Mouse (Mus musculus): ENCODE measurements around the gene Apoa2. TPM values are rescaled to one million over a fixed set of nuclear protein-coding genes. Genes with fewer than 3 reads are reported as not detected.

The Apoa2 gene
- total RNA-seq (2022): 1 to 10 TPM; 1.7 to 2.8 (median 2.6) TPM

GRCm38 (mm10) chr1:171224857-171225256 is at the start of gene Apoa2:
Gene Apoa2, plus strand, starts transcription at chr1:171225054.
- no peak for DNase-seq (ENCODE audit: low spot score in 2 of 2)

DNA sequence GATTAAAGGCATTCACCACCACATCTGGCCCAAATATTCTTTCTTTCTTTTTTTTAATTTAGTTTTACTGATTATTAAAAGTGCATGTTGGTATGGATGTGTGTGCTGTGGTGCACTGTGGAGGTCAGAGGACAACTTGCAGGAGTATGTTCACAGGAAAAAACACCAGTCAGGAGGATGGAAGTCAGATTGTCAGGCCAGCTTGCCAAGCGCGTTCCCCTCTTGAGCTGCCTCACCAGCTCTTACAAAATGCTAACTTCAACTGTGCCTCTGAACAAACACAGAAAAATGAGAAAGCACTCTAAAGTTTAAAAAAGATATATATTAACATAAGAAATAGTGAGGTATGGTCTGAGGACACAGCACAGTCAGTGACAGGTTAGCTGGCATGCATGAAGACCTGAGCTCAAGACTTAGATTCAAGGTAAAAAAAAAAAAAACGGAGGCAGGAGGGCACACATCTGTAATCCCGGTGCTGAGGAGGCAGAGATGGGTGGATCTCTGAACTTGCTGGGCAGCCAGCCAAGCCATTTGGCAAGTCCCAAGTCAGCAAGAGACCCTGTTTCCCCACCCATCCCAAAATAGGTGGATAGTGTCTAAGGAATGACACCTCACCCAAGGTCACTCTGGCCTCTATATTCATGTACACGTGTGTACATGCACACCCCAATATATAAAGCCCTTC is 45.2 kb upstream of the Apoa2 start:
- no peak for DNase-seq (ENCODE audit: low spot score in 2 of 2)

DNA sequence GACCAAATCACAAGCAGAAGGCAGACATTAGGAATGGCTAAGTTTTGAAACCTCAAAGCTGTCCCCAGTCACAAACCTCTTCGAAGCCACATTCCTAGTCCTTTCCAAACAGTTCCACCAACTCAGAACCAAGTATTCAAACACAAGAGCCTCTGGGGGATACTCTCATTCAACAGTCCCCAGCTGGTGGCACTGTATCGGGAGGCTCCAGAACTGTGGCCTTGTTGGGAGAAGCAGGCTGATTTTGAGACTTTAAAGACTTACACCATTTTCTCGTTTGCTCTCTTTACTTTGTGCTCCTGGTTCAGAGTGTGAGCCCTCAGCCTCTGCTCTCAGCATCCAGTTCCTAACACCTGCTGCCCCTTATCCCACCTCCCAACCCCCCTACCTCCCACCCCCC is 41.8 kb upstream of the Apoa2 start:
- DNase-seq (ENCODE audit: low spot score in 2 of 2): no peak

DNA sequence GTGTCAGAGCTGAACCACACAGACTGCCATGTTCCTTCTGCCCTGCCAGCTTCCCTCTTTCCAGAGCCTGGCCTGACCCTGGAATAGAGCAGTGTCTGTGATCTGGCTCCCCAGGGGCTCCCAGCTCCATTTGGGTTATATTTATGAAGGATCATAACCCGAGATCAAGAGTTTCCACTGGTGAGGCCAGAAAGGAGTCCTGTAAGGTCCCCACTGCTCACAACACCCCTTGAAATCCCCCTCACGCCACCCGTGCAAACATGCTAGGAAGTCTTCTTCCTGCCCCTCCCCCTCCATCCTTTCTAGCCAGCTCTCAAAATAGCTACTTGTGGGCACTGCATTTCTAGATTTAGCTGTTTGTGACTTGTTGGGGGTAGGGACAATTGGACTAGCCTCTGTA is 41.2 kb upstream of the Apoa2 start:
- DNase-seq (ENCODE audit: low spot score in 2 of 2): no peak

GRCm38 (mm10) chr1:171184314-171184713 is 40.5 kb upstream of the Apoa2 start:
- no peak for DNase-seq (ENCODE audit: low spot score in 2 of 2)

- DNase-seq (ENCODE audit: low spot score in 2 of 2): no peak
Observed at GRCm38 (mm10) chr1:171185655-171186054, 39.2 kb upstream of the Apoa2 start.

DNA sequence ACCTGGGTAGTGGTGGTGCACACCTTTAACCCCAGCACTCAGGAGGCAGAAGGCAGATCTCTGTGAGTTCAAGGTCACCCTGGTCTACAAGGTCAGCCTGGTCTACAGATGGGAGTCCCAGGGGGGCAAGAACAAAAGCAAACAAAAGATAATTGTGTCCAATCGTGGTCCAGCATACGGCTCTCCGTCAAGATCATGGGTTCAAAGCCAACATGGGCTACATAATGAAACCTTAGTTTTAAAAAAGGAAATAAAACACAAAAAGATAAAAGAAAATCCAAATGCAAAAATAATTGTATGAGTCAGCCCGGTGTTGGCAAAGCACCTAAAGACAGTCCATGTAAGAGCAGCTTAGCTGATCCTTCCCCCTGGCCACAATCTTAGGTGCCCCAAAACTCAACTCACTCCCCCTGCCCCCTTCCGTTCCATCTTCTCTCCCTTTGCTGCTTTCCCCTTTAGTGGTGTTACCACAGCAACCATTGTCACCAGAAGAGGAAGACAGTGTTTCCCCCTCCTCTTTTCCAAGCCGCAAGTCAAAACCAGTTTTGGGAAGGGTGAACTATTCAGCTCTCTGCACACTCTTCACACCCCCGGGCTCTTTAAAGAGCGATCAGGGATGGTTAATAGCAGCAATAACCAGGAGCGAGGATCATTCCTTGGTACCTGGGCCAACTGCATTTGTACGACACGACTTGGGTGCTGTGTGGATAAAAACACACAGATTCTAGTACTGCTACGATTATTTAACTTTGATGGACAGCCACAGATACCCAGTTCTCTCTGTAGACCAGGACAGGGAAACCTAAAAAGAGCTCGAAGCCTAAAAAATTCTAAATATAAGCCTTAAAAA is 36.8 kb upstream of the Apoa2 start:
- DNase-seq (ENCODE audit: low spot score in 2 of 2): no peak

DNA sequence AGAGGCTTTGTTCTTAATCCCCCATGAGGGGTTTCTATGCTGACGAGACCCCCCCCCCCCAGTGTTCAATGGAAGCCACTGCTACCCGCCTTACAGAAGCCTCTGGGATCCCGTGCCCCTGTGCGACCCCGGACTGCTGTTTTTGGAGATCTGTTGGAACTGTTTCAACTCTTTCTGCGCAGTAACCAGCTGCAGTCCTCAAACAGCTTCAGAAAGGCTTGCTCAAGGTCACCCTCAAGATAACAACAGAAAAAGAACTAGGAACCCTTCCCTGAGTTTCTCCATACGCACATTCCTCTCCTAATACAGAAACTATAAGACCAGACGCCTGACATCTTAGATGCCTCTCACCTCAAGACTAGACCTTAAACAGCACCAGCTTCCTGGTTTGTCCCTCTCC is 35.8 kb upstream of the Apoa2 start:
- no peak for DNase-seq (ENCODE audit: low spot score in 2 of 2)

- no peak for DNase-seq (ENCODE audit: low spot score in 2 of 2)
Observed at GRCm38 (mm10) chr1:171189476-171190114, 35.3 kb upstream of the Apoa2 start.

GRCm38 (mm10) chr1:171190832-171191231 is 34.0 kb upstream of the Apoa2 start:
- no peak for DNase-seq (ENCODE audit: low spot score in 2 of 2)

DNA sequence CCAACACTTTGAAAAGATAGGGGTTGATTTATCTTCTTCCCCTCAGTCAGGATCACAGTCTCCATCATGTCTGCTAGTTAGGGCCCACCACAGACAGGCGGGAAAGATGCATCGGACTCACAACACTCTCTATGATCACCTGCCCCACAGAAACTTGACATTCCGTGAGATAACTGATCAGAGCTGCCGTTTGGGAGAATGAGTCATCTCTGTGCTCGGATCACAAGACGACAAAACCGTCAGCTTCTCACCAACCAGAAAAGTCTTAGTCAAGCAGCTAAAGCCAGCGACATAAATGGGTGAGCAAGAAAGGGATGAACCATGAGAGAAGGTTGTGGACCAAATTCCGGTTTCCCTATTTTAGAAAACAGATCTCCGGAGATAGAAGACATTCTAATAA is 32.6 kb upstream of the Apoa2 start:
- DNase-seq (ENCODE audit: low spot score in 2 of 2): no peak

DNA sequence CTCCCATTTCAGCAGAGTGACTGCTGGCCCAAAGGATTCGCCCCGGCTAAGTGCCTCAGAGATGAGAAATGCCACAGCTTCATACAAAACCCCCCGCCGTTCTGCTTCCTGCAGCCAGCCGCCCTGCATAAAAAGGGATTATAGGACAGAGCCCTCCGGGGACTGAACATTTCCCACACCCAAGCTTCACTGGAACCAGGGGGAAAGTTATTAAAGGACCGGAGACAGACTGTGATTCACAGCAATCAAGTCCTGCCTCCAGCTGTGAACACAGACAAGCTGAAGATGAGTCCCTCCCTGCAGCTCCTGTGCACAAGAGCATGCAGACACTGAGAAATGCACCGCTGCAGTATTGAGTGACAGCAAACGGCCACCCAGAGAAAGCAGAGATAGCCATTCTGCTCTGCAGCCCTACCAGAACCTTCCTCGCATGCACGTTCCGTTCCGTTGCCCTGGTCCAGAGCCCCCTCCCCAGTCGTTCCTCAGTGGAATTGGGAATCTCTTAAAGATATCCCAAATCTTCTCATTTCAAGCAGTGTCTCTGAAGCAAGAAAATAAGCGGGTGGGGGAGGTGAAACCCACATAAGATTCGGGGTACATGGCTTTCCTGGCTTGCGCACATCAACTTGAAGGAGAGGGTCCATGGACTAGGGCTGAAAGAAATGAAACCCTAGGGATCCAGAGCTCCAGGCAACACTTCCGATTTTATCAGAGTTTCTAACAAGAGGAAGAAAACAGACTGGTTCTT is 31.6 kb upstream of the Apoa2 start:
- no peak for DNase-seq (ENCODE audit: low spot score in 2 of 2)

- no peak for DNase-seq (ENCODE audit: low spot score in 2 of 2)
Observed at GRCm38 (mm10) chr1:171193911-171194830, 30.7 kb upstream of the Apoa2 start.

DNA sequence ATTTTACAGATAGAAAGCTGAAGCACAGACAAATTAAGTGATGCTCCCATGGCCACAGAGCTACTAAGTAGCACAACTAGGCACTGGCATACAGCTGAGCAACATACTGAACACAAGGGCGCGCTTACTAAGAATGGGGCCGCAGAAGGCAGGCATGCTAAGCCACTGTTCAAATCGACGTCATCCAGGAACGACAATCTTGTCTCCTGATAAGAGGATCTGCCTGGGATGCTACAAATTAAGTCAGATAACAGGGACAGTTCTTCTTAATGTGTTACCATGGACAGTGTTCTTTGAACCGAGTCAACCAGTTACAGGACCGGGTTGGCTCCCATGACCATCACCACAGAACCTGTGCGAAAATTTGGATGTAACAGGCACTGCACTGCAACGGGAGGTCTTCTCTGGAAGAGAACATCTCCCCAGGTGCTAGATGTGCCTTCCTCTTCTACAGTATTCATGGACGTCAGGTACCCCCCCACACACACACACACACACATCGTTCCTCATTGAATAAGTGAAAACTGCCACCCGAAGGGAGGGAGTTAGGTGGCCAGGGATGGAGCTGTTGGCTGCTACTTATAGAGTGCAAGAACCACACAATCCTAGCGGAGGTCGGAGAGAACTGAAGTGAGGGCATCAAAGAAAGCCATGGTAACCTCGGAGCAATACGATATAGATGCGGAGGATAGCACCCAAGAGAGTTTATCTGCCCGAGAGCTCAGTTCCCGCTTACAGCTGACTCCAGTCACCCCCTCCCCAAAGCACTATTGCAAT is 29.6 kb upstream of the Apoa2 start:
- DNase-seq (ENCODE audit: low spot score in 2 of 2): no peak

- DNase-seq (ENCODE audit: low spot score in 2 of 2): peak in 1 of 2 experiments; percentile 56
Observed at GRCm38 (mm10) chr1:171195887-171196397, 28.9 kb upstream of the Apoa2 start, which contains the start of gene Pcp4l1. Gene Pcp4l1, minus strand, starts transcription at chr1:171196268.

DNA sequence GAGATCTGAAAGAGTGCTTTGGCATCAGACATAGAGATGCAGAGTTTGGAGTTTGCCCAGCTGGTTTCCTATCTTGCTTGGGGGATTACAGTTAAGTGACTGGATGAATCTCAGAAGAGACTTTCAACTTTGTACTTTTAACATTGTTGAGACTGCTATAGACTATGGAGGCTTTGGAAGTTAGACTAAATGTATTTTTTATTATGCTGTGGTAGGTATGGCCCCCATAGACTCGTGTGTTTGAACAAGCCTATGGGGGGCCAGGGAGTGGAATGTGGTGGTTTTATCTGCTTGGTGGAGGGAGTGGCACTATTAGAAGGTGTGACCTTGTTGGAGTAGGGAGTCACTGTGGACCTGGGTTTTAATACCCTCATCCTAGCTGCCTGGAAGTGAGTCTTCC is 25.3 kb upstream of the Apoa2 start:
- no peak for DNase-seq (ENCODE audit: low spot score in 2 of 2)

- DNase-seq (ENCODE audit: low spot score in 2 of 2): no peak
Observed at GRCm38 (mm10) chr1:171200769-171201168, 24.1 kb upstream of the Apoa2 start.

- DNase-seq (ENCODE audit: low spot score in 2 of 2): no peak
Observed at GRCm38 (mm10) chr1:171203471-171204248, 21.2 kb upstream of the Apoa2 start.

- DNase-seq (ENCODE audit: low spot score in 2 of 2): no peak
Observed at GRCm38 (mm10) chr1:171204249-171204644, 20.6 kb upstream of the Apoa2 start.

Measured in left cerebral cortex, adult 8-10 months (tissue).